Comparison of ENCODE assay signal across 8 mouse cellular contexts in genomic region chr7:80201888-80202540, GRCm38 (mm10). TPM values are rescaled to one million over a fixed set of nuclear protein-coding genes. Genes with fewer than 3 reads are reported as not detected.
DNase-seq lines count a peak whose midpoint lies in the region; ATAC-seq lines count a peak whose summit lies in the region.

No protein-coding gene starts in this region.

- H3K4me2 ChIP-seq in hindbrain, embryonic 13.5 days, result 0 out of 2 replicates have a peak overlapping the region, but pooled peaks have one; percentile 13
- H3K4me2 ChIP-seq in hindbrain, embryonic 11.5 days (replicated peaks; ENCODE audit: low read depth, low read length), result no peak overlapping the region
- H3K4me2 ChIP-seq in liver, embryonic 11.5 days, result peak overlapping the region; percentile 57; the same call in 1 of the 2 replicates
- H3K4me2 ChIP-seq in stomach, embryonic 15.5 days, result no peak overlapping the region

- H3K36me3 ChIP-seq in hindbrain, embryonic 13.5 days, result no peaks in the 10 kb centered on the region
- no peaks in the 10 kb centered on the region for H3K36me3 ChIP-seq in hindbrain, embryonic 11.5 days (ENCODE audit: control insufficient read depth, insufficient read depth, low read length)
- peaks cover 9% of the 10 kb centered on the region; the same call in 1 of the 2 replicates for H3K36me3 ChIP-seq in liver, embryonic 11.5 days (ENCODE audit: control insufficient read depth, insufficient read depth, low read length)
- no peaks in the 10 kb centered on the region for H3K36me3 ChIP-seq in stomach, embryonic 15.5 days

- 79% methylated on average over 15 of the region's 15 CpGs for WGBS in hindbrain, embryonic 13.5 days
- WGBS in hindbrain, embryonic 11.5 days, result 88% methylated on average over 15 of the region's 15 CpGs
- WGBS in liver, embryonic 11.5 days, result 88% methylated on average over 15 of the region's 15 CpGs
- 89% methylated on average over 15 of the region's 15 CpGs for WGBS in stomach, embryonic 15.5 days

- DNase-seq in hindbrain, embryonic 11.5 days (ENCODE audit: low spot score), result no peak
- DNase-seq in right cerebral cortex, postnatal 14 days, result peak; percentile 38
- DNase-seq in right cerebral cortex, postnatal 25 days, result no peak
- DNase-seq in liver, embryonic 11.5 days (ENCODE audit: low spot score), result no peak
- DNase-seq in heart, postnatal 14 days, result no peak
- DNase-seq in thymus, adult 18-20 months, result no peak

- peak overlapping the region; percentile 51; the same call in 1 of the 2 replicates for H3K9ac ChIP-seq in hindbrain, embryonic 13.5 days
- no peak overlapping the region for H3K9ac ChIP-seq in hindbrain, embryonic 11.5 days (ENCODE audit: low read depth, low read length)
- no peak overlapping the region for H3K9ac ChIP-seq in liver, embryonic 11.5 days (ENCODE audit: low read depth, low read length)
- no peak overlapping the region for H3K9ac ChIP-seq in stomach, embryonic 15.5 days

- no peak overlapping the region for H3K4me3 ChIP-seq in hindbrain, embryonic 13.5 days
- no peak overlapping the region for H3K4me3 ChIP-seq in hindbrain, embryonic 11.5 days (ENCODE audit: low read depth, low read length)
- H3K4me3 ChIP-seq in liver, embryonic 11.5 days (ENCODE audit: low read depth, low read length), result no peak overlapping the region
- no peak overlapping the region for H3K4me3 ChIP-seq in stomach, embryonic 15.5 days (replicated peaks)

- no peaks in the 10 kb centered on the region for H3K9me3 ChIP-seq in hindbrain, embryonic 13.5 days
- no peaks in the 10 kb centered on the region for H3K9me3 ChIP-seq in hindbrain, embryonic 11.5 days (ENCODE audit: control insufficient read depth, low read length)
- no peaks in the 10 kb centered on the region for H3K9me3 ChIP-seq in liver, embryonic 11.5 days (ENCODE audit: control insufficient read depth, low read length)
- H3K9me3 ChIP-seq in stomach, embryonic 15.5 days, result no peaks in the 10 kb centered on the region

- no peaks in the 10 kb centered on the region for H3K27me3 ChIP-seq in hindbrain, embryonic 13.5 days
- no peaks in the 10 kb centered on the region for H3K27me3 ChIP-seq in hindbrain, embryonic 11.5 days (ENCODE audit: control insufficient read depth, insufficient read depth, low read length)
- H3K27me3 ChIP-seq in liver, embryonic 11.5 days (replicated peaks; ENCODE audit: control insufficient read depth, insufficient read depth, low read length), result no peaks in the 10 kb centered on the region
- no peaks in the 10 kb centered on the region for H3K27me3 ChIP-seq in stomach, embryonic 15.5 days (replicated peaks)

- intact Hi-C loops in heart, postnatal 14 days (cut with DNase I), result no loop called here

- no peak for ATAC-seq in hindbrain, embryonic 13.5 days (ENCODE audit: low FRiP score)
- no peak for ATAC-seq in hindbrain, embryonic 11.5 days (ENCODE audit: low FRiP score)
- no peak for ATAC-seq in liver, embryonic 11.5 days (replicated peaks; ENCODE audit: low FRiP score)
- no peak for ATAC-seq in stomach, embryonic 15.5 days (ENCODE audit: insufficient read depth, low FRiP score, low read depth)

- peaks cover 86% of the 10 kb centered on the region for H3K4me1 ChIP-seq in hindbrain, embryonic 13.5 days (replicated peaks)
- H3K4me1 ChIP-seq in hindbrain, embryonic 11.5 days (replicated peaks; ENCODE audit: control insufficient read depth, insufficient read depth, low read length), result peaks cover 6% of the 10 kb centered on the region
- H3K4me1 ChIP-seq in liver, embryonic 11.5 days (replicated peaks; ENCODE audit: control insufficient read depth, insufficient read depth, low read length), result peaks cover 80% of the 10 kb centered on the region
- peaks cover 66% of the 10 kb centered on the region for H3K4me1 ChIP-seq in stomach, embryonic 15.5 days

- H3K27ac ChIP-seq in hindbrain, embryonic 13.5 days, result peak overlapping the region; percentile 83
- H3K27ac ChIP-seq in hindbrain, embryonic 11.5 days (ENCODE audit: low read depth, low read length), result no peak overlapping the region
- H3K27ac ChIP-seq in liver, embryonic 11.5 days (ENCODE audit: low read depth, low read length), result no peak overlapping the region
- H3K27ac ChIP-seq in stomach, embryonic 15.5 days, result 0 out of 2 replicates have a peak overlapping the region, but pooled peaks have one; percentile 16

RNA-seq across cellular contexts. Expression of gene Sema4b, which starts 15.4 kb away (rescaled TPM):
- polyA plus RNA-seq in hindbrain, embryonic 13.5 days (2015; fragmentation: Nextera tagmentation; extraction: Ambion mirVana), result 23.9 and 26.5 TPM in 2 replicates
- 10.5 and 15.6 TPM in 2 replicates for polyA plus RNA-seq in hindbrain, embryonic 11.5 days (2014; fragmentation: Nextera tagmentation; extraction: Ambion mirVana)
- polyA plus RNA-seq in liver, embryonic 11.5 days (2014; fragmentation: Nextera tagmentation; extraction: Ambion mirVana), result 11.7 and 12.9 TPM in 2 replicates
- polyA plus RNA-seq in stomach, embryonic 15.5 days (2015; fragmentation: Nextera tagmentation; extraction: Ambion mirVana), result 22.1 and 23.8 TPM in 2 replicates
- 10 to 100 TPM; 12.9 to 13.4 TPM for total RNA-seq in heart, postnatal 14 days (2021)

RNA-seq across cellular contexts. Expression of gene Cib1, which starts 30.6 kb away (rescaled TPM):
- polyA plus RNA-seq in hindbrain, embryonic 13.5 days (2015; fragmentation: Nextera tagmentation; extraction: Ambion mirVana), result 35.0 and 38.1 TPM in 2 replicates
- polyA plus RNA-seq in hindbrain, embryonic 11.5 days (2014; fragmentation: Nextera tagmentation; extraction: Ambion mirVana), result 58.9 and 61.7 TPM in 2 replicates
- polyA plus RNA-seq in liver, embryonic 11.5 days (2014; fragmentation: Nextera tagmentation; extraction: Ambion mirVana), result 113 and 114 TPM in 2 replicates
- polyA plus RNA-seq in stomach, embryonic 15.5 days (2015; fragmentation: Nextera tagmentation; extraction: Ambion mirVana), result 157 and 158 TPM in 2 replicates
- total RNA-seq in heart, postnatal 14 days (2021), result 10 to 100 TPM; 18.1 to 22.5 TPM

RNA-seq across cellular contexts. Expression of gene Gdpgp1, which starts 30.7 kb away (rescaled TPM):
- 4.1 and 5.3 TPM in 2 replicates for polyA plus RNA-seq in hindbrain, embryonic 13.5 days (2015; fragmentation: Nextera tagmentation; extraction: Ambion mirVana)
- 5.0 and 5.6 TPM in 2 replicates for polyA plus RNA-seq in hindbrain, embryonic 11.5 days (2014; fragmentation: Nextera tagmentation; extraction: Ambion mirVana)
- polyA plus RNA-seq in liver, embryonic 11.5 days (2014; fragmentation: Nextera tagmentation; extraction: Ambion mirVana), result 6.5 and 7.4 TPM in 2 replicates
- 5.2 and 5.3 TPM in 2 replicates for polyA plus RNA-seq in stomach, embryonic 15.5 days (2015; fragmentation: Nextera tagmentation; extraction: Ambion mirVana)
- 1 to 10 TPM; 1.9 TPM for total RNA-seq in heart, postnatal 14 days (2021)

RNA-seq across cellular contexts. Expression of gene Ttll13, which starts 44.2 kb away (rescaled TPM):
- polyA plus RNA-seq in hindbrain, embryonic 13.5 days (2015; fragmentation: Nextera tagmentation; extraction: Ambion mirVana), result 1.7 and 2.1 TPM in 2 replicates
- polyA plus RNA-seq in hindbrain, embryonic 11.5 days (2014; fragmentation: Nextera tagmentation; extraction: Ambion mirVana), result 1.1 and 1.4 TPM in 2 replicates
- 0.52 and 1.6 TPM in 2 replicates for polyA plus RNA-seq in liver, embryonic 11.5 days (2014; fragmentation: Nextera tagmentation; extraction: Ambion mirVana)
- polyA plus RNA-seq in stomach, embryonic 15.5 days (2015; fragmentation: Nextera tagmentation; extraction: Ambion mirVana), result 1.1 and 1.6 TPM in 2 replicates
- total RNA-seq in heart, postnatal 14 days (2021), result under 1 TPM; 0.46 to 0.55 TPM

RNA-seq across cellular contexts. Expression of gene Ngrn, which starts 59.0 kb away (rescaled TPM):
- 60.3 and 62.3 TPM in 2 replicates for polyA plus RNA-seq in hindbrain, embryonic 13.5 days (2015; fragmentation: Nextera tagmentation; extraction: Ambion mirVana)
- 49.5 and 51.6 TPM in 2 replicates for polyA plus RNA-seq in hindbrain, embryonic 11.5 days (2014; fragmentation: Nextera tagmentation; extraction: Ambion mirVana)
- 55.1 and 58.4 TPM in 2 replicates for polyA plus RNA-seq in liver, embryonic 11.5 days (2014; fragmentation: Nextera tagmentation; extraction: Ambion mirVana)
- 47.3 and 52.0 TPM in 2 replicates for polyA plus RNA-seq in stomach, embryonic 15.5 days (2015; fragmentation: Nextera tagmentation; extraction: Ambion mirVana)
- 10 to 100 TPM; 25.2 to 25.6 TPM for total RNA-seq in heart, postnatal 14 days (2021)

Comparison
In these comparisons a context has a peak if more than half of its experiments do, and no peak if none do; other contexts are left out.
1. H3K27ac ChIP-seq: peak in hindbrain, embryonic 13.5 days (single experiment) and stomach, embryonic 15.5 days (single experiment); none in hindbrain, embryonic 11.5 days (single experiment) and liver, embryonic 11.5 days (single experiment).
2. H3K4me2 ChIP-seq: peak in hindbrain, embryonic 13.5 days (single experiment) and liver, embryonic 11.5 days (single experiment); none in hindbrain, embryonic 11.5 days (single experiment) and stomach, embryonic 15.5 days (single experiment).